Mouse (Mus musculus) lung, embryonic 14.5 days (tissue): ENCODE results near the gene C1galt1c1. TPM values are rescaled to one million over a fixed set of nuclear protein-coding genes. Genes with fewer than 3 reads are reported as not detected.

Experiments used
- ATAC-seq: fragments of 200-750 bp; cut with Nextera tagmentation; 2 replicates; pipeline ENCODE4 v1.8.0; 2017; ENCODE audit warnings: mild to moderate bottlenecking, moderate TSS enrichment, moderate library complexity; ENCODE audit not compliant: insufficient read depth
- DNase-seq: peaks from one replicate; pipeline ENCODE4 v3.0.0-alpha.2; 2015
- H3K27ac ChIP-seq: fragments of 300-500 bp; sonication (generic); 2 replicates; pipeline ENCODE4 v1.5.1; 2014; ENCODE audit warnings: low read depth, mild to moderate bottlenecking, moderate library complexity
- H3K27me3 ChIP-seq: fragments of 300-500 bp; sonication (generic); 2 replicates; pipeline ENCODE4 v1.6.1; 2014; ENCODE audit warnings: low read length, control low read depth; ENCODE audit not compliant: insufficient read depth
- H3K36me3 ChIP-seq: fragments of 300-500 bp; sonication (generic); 2 replicates; pipeline ENCODE4 v1.6.1; 2014; ENCODE audit warnings: control low read depth; ENCODE audit not compliant: insufficient read depth
- H3K4me1 ChIP-seq: fragments of 300-500 bp; sonication (generic); 2 replicates; pipeline ENCODE4 v1.6.1; 2014; ENCODE audit warnings: antibody characterized with exemption, control low read depth; ENCODE audit not compliant: insufficient read depth
- H3K4me2 ChIP-seq: fragments of 300-500 bp; sonication (generic); 2 replicates; pipeline ENCODE4 v1.6.1; 2014; ENCODE audit warnings: mild to moderate bottlenecking
- H3K4me3 ChIP-seq: fragments of 300-500 bp; sonication (generic); 2 replicates; pipeline ENCODE4 v1.5.1; 2014; ENCODE audit warnings: low read depth, low read length
- H3K9ac ChIP-seq: fragments of 300-500 bp; sonication (generic); 2 replicates; pipeline ENCODE4 v1.6.1; 2014
- H3K9me3 ChIP-seq: fragments of 300-500 bp; sonication (generic); 2 replicates; pipeline ENCODE4 v1.6.1; 2016; ENCODE audit warnings: low read depth, low read length, control low read depth
- CTCF ChIP-seq: IDR thresholded peaks from 2 replicates; pipeline ENCODE4 v1.5.1; 2016; ENCODE audit warnings: antibody characterized with exemption, low read depth
- WGBS: fragments of 180-500 bp; shearing (Covaris S2); extraction: QIAGEN DNeasy Blood & Tissue Kit; methylation state at CpG from one replicate; pipeline ENCODE4 v1.1.7; 2014; 5-methylcytosine and 5-hydroxymethylcytosine counted together
- polyA plus RNA-seq: library from polyadenylated mRNA; unstranded; fragments of >200 nt; fragmentation: Nextera tagmentation; extraction: Ambion mirVana; gene quantifications from 2 replicates; pipeline ENCODE4 v1.2.1, GENCODE M21; 2014

C1galt1c1 gene
- 23.3 and 24.4 TPM in 2 replicates for polyA plus RNA-seq

GRCm38 (mm10) chrX:38634801-38635637 is at the start of gene C1galt1c1:
TSS of gene C1galt1c1 (minus strand) at chrX:38635087.
- no peaks in the 10 kb centered on the region for H3K9me3 ChIP-seq
- ATAC-seq = peak; percentile 100
- DNase-seq = peak; percentile 92
- no peaks in the 10 kb centered on the region for H3K4me1 ChIP-seq
- H3K36me3 ChIP-seq = no peaks in the 10 kb centered on the region
- H3K4me2 ChIP-seq = peak within 1 kb of the TSS; percentile 57
- H3K27ac ChIP-seq = peak within 1 kb of the TSS; percentile 84
- peak within 1 kb of the TSS; percentile 53 for H3K9ac ChIP-seq
- TF ChIP-seq CTCF = 0 out of 2 replicates have a peak, but pooled peaks have one; percentile 18
- peak within 1 kb of the TSS; percentile 49 for H3K4me3 ChIP-seq
- WGBS = 16% methylated on average over 32 of the region's 43 CpGs
- no peaks in the 10 kb centered on the region for H3K27me3 ChIP-seq

GRCm38 (mm10) chrX:38681972-38682371 is 47.1 kb upstream of the C1galt1c1 start:
- H3K4me2 ChIP-seq = no peak overlapping the region
- H3K36me3 ChIP-seq = no peaks in the 10 kb centered on the region
- H3K9ac ChIP-seq = no peak overlapping the region
- H3K27ac ChIP-seq = no peak overlapping the region
- WGBS = 49% methylated on average over 2 of the region's 2 CpGs
- H3K4me3 ChIP-seq = no peak overlapping the region
- H3K4me1 ChIP-seq = no peaks in the 10 kb centered on the region
- no peak for TF ChIP-seq CTCF
- ATAC-seq = no peak
- no peak for DNase-seq
- H3K27me3 ChIP-seq = no peaks in the 10 kb centered on the region
- no peaks in the 10 kb centered on the region for H3K9me3 ChIP-seq

GRCm38 (mm10) chrX:38669111-38669903 is 34.4 kb upstream of the C1galt1c1 start:
- no peaks in the 10 kb centered on the region for H3K36me3 ChIP-seq
- no peak for ATAC-seq
- no peak overlapping the region for H3K4me2 ChIP-seq
- no peak overlapping the region for H3K9ac ChIP-seq
- no peak for TF ChIP-seq CTCF
- DNase-seq = no peak
- H3K27me3 ChIP-seq = no peaks in the 10 kb centered on the region
- no peak overlapping the region for H3K27ac ChIP-seq
- H3K4me3 ChIP-seq = no peak overlapping the region
- 58% methylated on average over 6 of the region's 6 CpGs for WGBS
- H3K4me1 ChIP-seq = no peaks in the 10 kb centered on the region
- no peaks in the 10 kb centered on the region for H3K9me3 ChIP-seq

GRCm38 (mm10) chrX:38656206-38656883 is 21.5 kb upstream of the C1galt1c1 start:
- no peaks in the 10 kb centered on the region for H3K27me3 ChIP-seq
- DNase-seq = no peak
- no peaks in the 10 kb centered on the region for H3K4me1 ChIP-seq
- no peak overlapping the region for H3K9ac ChIP-seq
- no peak for TF ChIP-seq CTCF
- no peaks in the 10 kb centered on the region for H3K36me3 ChIP-seq
- 79% methylated on average over 4 of the region's 4 CpGs for WGBS
- H3K27ac ChIP-seq = no peak overlapping the region
- H3K4me2 ChIP-seq = no peak overlapping the region
- no peaks in the 10 kb centered on the region for H3K9me3 ChIP-seq
- no peak overlapping the region for H3K4me3 ChIP-seq
- ATAC-seq = no peak

- H3K27me3 ChIP-seq = no peaks in the 10 kb centered on the region
- DNase-seq (peak; percentile 4), ATAC-seq (no peak)
- peak; percentile 41 for TF ChIP-seq CTCF
- WGBS = 83% methylated on average over 5 of the region's 5 CpGs
- H3K9ac ChIP-seq = no peak overlapping the region
- H3K4me3 ChIP-seq = no peak overlapping the region
- H3K4me2 ChIP-seq = no peak overlapping the region
- no peaks in the 10 kb centered on the region for H3K9me3 ChIP-seq
- no peaks in the 10 kb centered on the region for H3K4me1 ChIP-seq
- no peaks in the 10 kb centered on the region for H3K36me3 ChIP-seq
- no peak overlapping the region for H3K27ac ChIP-seq
Observed at GRCm38 (mm10) chrX:38654681-38655080, 19.8 kb upstream of the C1galt1c1 start.

GRCm38 (mm10) chrX:38653181-38653580 is 18.3 kb upstream of the C1galt1c1 start:
- TF ChIP-seq CTCF = no peak
- no peak for DNase-seq
- no peak overlapping the region for H3K9ac ChIP-seq
- WGBS = 69% methylated on average over 1 of the region's 1 CpGs
- no peak overlapping the region for H3K4me2 ChIP-seq
- ATAC-seq = no peak
- H3K36me3 ChIP-seq = no peaks in the 10 kb centered on the region
- no peaks in the 10 kb centered on the region for H3K9me3 ChIP-seq
- H3K27me3 ChIP-seq = no peaks in the 10 kb centered on the region
- H3K27ac ChIP-seq = no peak overlapping the region
- no peak overlapping the region for H3K4me3 ChIP-seq
- no peaks in the 10 kb centered on the region for H3K4me1 ChIP-seq
